Comparison of ENCODE assay signal across 7 mouse cellular contexts in genomic region chr7:16295321-16295900, GRCm38 (mm10). TPM values are rescaled to one million over a fixed set of nuclear protein-coding genes. Genes with fewer than 3 reads are reported as not detected.
DNase-seq lines count a peak whose midpoint lies in the region; ATAC-seq lines count a peak whose summit lies in the region.

No protein-coding gene starts in this region.

- peak; percentile 82 for DNase-seq in adrenal gland, adult 8-10 months
- DNase-seq in embryo, embryonic 10.5 days (ENCODE audit: low spot score) = peak; percentile 82
- DNase-seq in gastrocnemius, postnatal 14 days = peak; percentile 84
- peak; percentile 83 to 89 for DNase-seq in left cerebral cortex, postnatal 36 days (ENCODE audit: low spot score in 2 of 2)
- peak; percentile 81 for DNase-seq in mesoderm, embryonic 11.5 days (ENCODE audit: low read depth, low spot score)
- DNase-seq in skeletal muscle tissue, adult 2 months (ENCODE audit: low read depth, low spot score) = peak; percentile 91

- peak; percentile 60 for ATAC-seq in inflammation-experienced regulatory T-cells, adult 6 months

- intact Hi-C loops in gastrocnemius, postnatal 14 days (cut with DNase I; ENCODE audit: low total_unique reads) = no loop called here
- intact Hi-C loops in left cerebral cortex, postnatal 36 days (cut with DNase I) = loop anchor here (1.0 to 10.0 kb wide), 3 partner anchors 19 to 159 kb away; partner anchors contain the start of gene Tmem160

RNA-seq across cellular contexts. Expression of gene Ccdc9, which starts 8.8 kb away (rescaled TPM):
- 100 to 1,000 TPM in 1 of 4 experiments, 10 to 100 TPM in 3; 48.7 to 119 (median 89.2) TPM for total RNA-seq in adrenal gland, adult 8-10 months (2022)
- total RNA-seq in gastrocnemius, postnatal 14 days (2021) = 10 to 100 TPM; 30.1 to 32.8 TPM
- polyA plus RNA-seq in inflammation-experienced regulatory T-cells, adult 6 months (2017; shearing (Covaris generic)) = 10 to 100 TPM; 10.6 to 16.3 (median 11.5) TPM
- 10 to 100 TPM; 75.4 to 87.2 TPM for total RNA-seq in left cerebral cortex, postnatal 36 days (2021)

RNA-seq across cellular contexts. Expression of gene Bbc3, which starts 12.8 kb away (rescaled TPM):
- 10 to 100 TPM in 1 of 4 experiments, 1 to 10 TPM in 3; 4.3 to 10.1 (median 5.2) TPM for total RNA-seq in adrenal gland, adult 8-10 months (2022)
- 1 to 10 TPM; 3.6 to 5.1 TPM for total RNA-seq in gastrocnemius, postnatal 14 days (2021)
- 1 to 10 TPM in 2 of 3 experiments, under 1 TPM in 1; 0.42 to 1.5 (median 1.2) TPM for polyA plus RNA-seq in inflammation-experienced regulatory T-cells, adult 6 months (2017; shearing (Covaris generic))
- 10 to 100 TPM; 11.9 to 14.6 TPM for total RNA-seq in left cerebral cortex, postnatal 36 days (2021)

RNA-seq across cellular contexts. Expression of gene Inafm1, which starts 22.0 kb away (rescaled TPM):
- total RNA-seq in adrenal gland, adult 8-10 months (2022) = 10 to 100 TPM; 21.9 to 37.5 (median 28.8) TPM
- total RNA-seq in gastrocnemius, postnatal 14 days (2021) = 10 to 100 TPM; 11.1 to 12.4 TPM
- polyA plus RNA-seq in inflammation-experienced regulatory T-cells, adult 6 months (2017; shearing (Covaris generic)) = 1 to 10 TPM in 2 of 3 experiments, under 1 TPM in 1; 0.96 to 2.4 (median 2.3) TPM
- 10 to 100 TPM; 32.1 to 33.5 TPM for total RNA-seq in left cerebral cortex, postnatal 36 days (2021)

RNA-seq across cellular contexts. Expression of gene C5ar1, which starts 36.1 kb away (rescaled TPM):
- 1 to 10 TPM; 5.4 to 9.8 (median 8.4) TPM for total RNA-seq in adrenal gland, adult 8-10 months (2022)
- 1 to 10 TPM; 2.6 to 3.1 TPM for total RNA-seq in gastrocnemius, postnatal 14 days (2021)
- under 1 TPM in 1 of 3 experiments, not detected in 2; 0.21 TPM for polyA plus RNA-seq in inflammation-experienced regulatory T-cells, adult 6 months (2017; shearing (Covaris generic))
- 1 to 10 TPM in 1 of 2 experiments, under 1 TPM in 1; 0.54 to 2.5 TPM for total RNA-seq in left cerebral cortex, postnatal 36 days (2021)

RNA-seq across cellular contexts. Expression of gene C5ar2, which starts 51.5 kb away (rescaled TPM):
- total RNA-seq in adrenal gland, adult 8-10 months (2022) = 1 to 10 TPM in 1 of 4 experiments, under 1 TPM in 3; 0.41 to 1.0 (median 0.75) TPM
- total RNA-seq in gastrocnemius, postnatal 14 days (2021) = under 1 TPM; 0.20 to 0.27 TPM
- under 1 TPM in 1 of 3 experiments, not detected in 2; 0.23 TPM for polyA plus RNA-seq in inflammation-experienced regulatory T-cells, adult 6 months (2017; shearing (Covaris generic))
- total RNA-seq in left cerebral cortex, postnatal 36 days (2021) = under 1 TPM; 0.61 to 0.74 TPM

Comparison
In these comparisons a context has a peak if more than half of its experiments do, and no peak if none do; other contexts are left out.
1. Peak in every context shown above with its lines: DNase-seq and ATAC-seq.